Mouse (Mus musculus) heart, postnatal 0 days (tissue): ENCODE measurements around the gene Agpat2.

Source experiments
- CTCF ChIP-seq: IDR thresholded peaks from 2 replicates; pipeline ENCODE4 v1.5.1; 2016; ENCODE audit warnings: antibody characterized with exemption, control low read depth, low read depth
- EP300 ChIP-seq: IDR thresholded peaks from 2 replicates; pipeline ENCODE4 v1.6.1; 2016; ENCODE audit warnings: antibody characterized with exemption, low read depth

DNA sequence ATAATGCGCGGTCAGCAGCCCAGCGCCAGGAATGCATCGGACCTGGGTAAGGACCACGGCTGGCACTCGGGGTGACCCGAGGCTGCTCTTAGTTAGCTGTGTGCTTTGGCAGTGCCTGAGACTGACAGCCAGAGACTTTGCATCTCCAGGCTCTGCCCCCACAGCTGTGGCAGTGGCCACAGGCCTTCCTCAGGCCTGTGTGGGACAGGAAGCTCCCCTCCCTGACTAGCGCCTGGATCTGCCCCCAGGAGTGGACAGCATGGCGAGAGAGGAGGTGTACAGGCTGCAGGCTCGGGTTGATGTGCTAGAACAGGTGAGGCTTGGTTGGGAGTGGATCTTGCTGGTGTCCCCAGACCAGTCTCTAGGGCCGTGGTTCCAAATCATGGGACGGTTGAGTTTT, 12.8 kb downstream of the Agpat2 start:
- TF ChIP-seq EP300 (no peak), CTCF (no peak)
